Mouse (Mus musculus) spleen, adult 2 months (tissue): ENCODE results near the gene Col20a1. TPM values are rescaled to one million over a fixed set of nuclear protein-coding genes. Genes with fewer than 3 reads are reported as not detected.

Experiments
- DNase-seq, 2 experiments: peaks; one replicate each; pipeline versions ENCODE4 v3.0.0 to v3.0.0-alpha.2; 2012 to 2021; ENCODE audit warnings: low spot score in 2 of 2, low read depth in 1 of 2
- H3K27ac ChIP-seq: fragments of 200-500 bp; 2 replicates; pipeline ENCODE4 v1.5.1; 2012; ENCODE audit warnings: low read length, inconsistent platforms; ENCODE audit not compliant: insufficient read depth
- H3K27me3 ChIP-seq: fragments of 200-500 bp; 2 replicates; pipeline ENCODE4 v1.6.1; 2012; ENCODE audit warnings: mild to moderate bottlenecking, moderate library complexity, low read length, inconsistent platforms; ENCODE audit not compliant: control insufficient read depth, insufficient read depth
- H3K36me3 ChIP-seq: fragments of 200-500 bp; 2 replicates; pipeline ENCODE4 v1.6.1; 2012; ENCODE audit warnings: mild to moderate bottlenecking, low read length, inconsistent platforms; ENCODE audit not compliant: control insufficient read depth, insufficient read depth
- H3K4me1 ChIP-seq: fragments of 200-500 bp; 2 replicates; pipeline ENCODE4 v1.6.1; 2011; ENCODE audit warnings: inconsistent platforms; ENCODE audit not compliant: control insufficient read depth, insufficient read depth, insufficient read length
- H3K4me3 ChIP-seq: fragments of 200-500 bp; 2 replicates; pipeline ENCODE4 v1.5.1; 2011; ENCODE audit warnings: mild to moderate bottlenecking, inconsistent platforms; ENCODE audit not compliant: insufficient read depth, insufficient read length; ENCODE audit errors: extremely low read depth
- CTCF ChIP-seq: fragments of 200-500 bp; IDR thresholded peaks from 2 replicates; pipeline ENCODE4 v1.5.1; 2011; ENCODE audit warnings: mild to moderate bottlenecking, inconsistent platforms; ENCODE audit not compliant: insufficient read depth, insufficient read length, insufficient replicate concordance; ENCODE audit errors: extremely low read depth
- POLR2A ChIP-seq: fragments of 200-500 bp; IDR thresholded peaks from 2 replicates; pipeline ENCODE4 v1.6.1; 2011; ENCODE audit warnings: low read depth, low read length, inconsistent platforms
- WGBS: fragments of 180-500 bp; shearing (Covaris S2); methylation state at CpG from one replicate; pipeline ENCODE4 v1.1.7; 2018; 5-methylcytosine and 5-hydroxymethylcytosine counted together
- polyA plus RNA-seq: library from polyadenylated mRNA; depleted of rRNA; stranded (reverse); fragments of >200 nt; gene quantifications from 2 replicates; pipeline ENCODE4 v1.2.3, GENCODE M21; 2012; rRNA removed

Col20a1 gene
- polyA plus RNA-seq, 1 experiment = 1.9 TPM

DNA sequence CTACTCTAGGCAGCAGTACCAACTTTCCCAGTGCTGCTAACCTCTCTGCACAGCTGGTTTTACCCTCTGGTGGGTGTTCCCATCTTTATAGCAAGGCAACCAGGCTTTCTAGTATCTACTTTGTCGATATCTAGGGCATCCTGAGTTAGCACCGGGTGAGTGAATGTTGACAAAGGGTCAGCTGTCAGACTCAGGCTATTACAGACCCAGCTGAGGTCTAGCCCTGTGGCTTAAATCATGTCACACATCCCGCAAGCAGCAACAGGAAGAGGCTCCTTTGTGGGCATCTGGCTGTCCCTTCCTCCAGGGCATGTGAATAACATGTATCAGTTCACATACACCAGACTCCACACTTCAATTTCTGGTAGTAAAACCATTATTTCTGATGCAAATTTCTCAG is 71.9 kb downstream of the Col20a1 start:
- no peak for TF ChIP-seq CTCF
- TF ChIP-seq POLR2A = no peak
- Histone ChIP-seq H3K27ac (no peak overlapping the region), H3K36me3 (no peaks in the 10 kb centered on the region), H3K27me3 (no peaks in the 10 kb centered on the region), H3K4me1 (no peaks in the 10 kb centered on the region), H3K4me3 (no peak overlapping the region)
- WGBS = 39% methylated on average over 3 of the region's 3 CpGs
- DNase-seq = no peak

DNA sequence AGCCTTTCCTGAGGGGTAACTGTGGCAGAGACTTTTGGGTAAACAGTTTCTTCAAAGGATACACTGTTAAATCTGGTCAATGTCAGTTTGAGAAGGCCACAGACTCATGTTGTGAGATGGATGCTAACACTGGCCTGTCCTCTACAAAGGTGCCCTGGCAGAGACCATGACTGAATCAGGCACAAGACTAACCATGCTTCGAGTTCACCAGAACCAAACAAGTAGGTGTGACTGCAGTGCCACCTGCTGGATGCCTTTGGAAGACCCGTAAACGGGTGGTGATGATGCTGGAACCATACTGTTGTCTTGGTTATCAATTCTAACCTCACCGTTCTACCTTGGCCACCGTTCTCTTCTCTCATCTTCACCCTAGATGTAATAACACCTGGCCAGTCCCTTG is 73.8 kb downstream of the Col20a1 start:
- 17% methylated on average over 5 of the region's 5 CpGs for WGBS
- no peak for TF ChIP-seq POLR2A
- peak; percentile 60; the same call in 1 of the 2 replicates for TF ChIP-seq CTCF
- no peaks in the 10 kb centered on the region for H3K4me1 ChIP-seq
- no peak overlapping the region for H3K27ac ChIP-seq
- H3K27me3 ChIP-seq = no peaks in the 10 kb centered on the region
- H3K4me3 ChIP-seq = no peak overlapping the region
- peak in 1 of 2 experiments; percentile 50 for DNase-seq
- no peaks in the 10 kb centered on the region for H3K36me3 ChIP-seq

DNA sequence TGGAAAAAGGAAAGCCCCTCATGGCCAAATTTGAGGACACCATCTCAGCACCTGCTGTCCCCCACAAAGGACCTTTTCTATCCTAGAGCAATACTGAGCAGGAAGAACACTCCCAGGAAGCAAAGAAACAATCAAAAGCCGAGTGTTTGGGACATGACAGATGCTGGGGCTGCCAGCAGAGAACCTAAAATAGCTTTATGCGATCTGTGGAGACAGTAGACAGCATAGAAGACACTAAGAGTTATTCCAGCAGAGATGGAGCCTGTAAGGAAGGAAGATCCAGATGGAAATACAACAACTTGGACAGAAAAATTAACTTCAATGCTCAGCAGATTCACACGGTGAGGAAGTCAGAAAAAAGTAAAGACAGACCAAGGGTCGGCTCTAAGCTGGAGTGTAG is 79.5 kb downstream of the Col20a1 start:
- TF ChIP-seq POLR2A = no peak
- TF ChIP-seq CTCF = no peak
- 36% methylated on average over 4 of the region's 4 CpGs for WGBS
- Histone ChIP-seq H3K27ac (no peak overlapping the region), H3K36me3 (no peaks in the 10 kb centered on the region), H3K4me3 (no peak overlapping the region), H3K4me1 (no peaks in the 10 kb centered on the region), H3K27me3 (no peaks in the 10 kb centered on the region)
- DNase-seq = no peak

Other genes starting within 250 kb of the Col20a1 start
- not detected in 2 replicates for gene Bhlhe23, start 209.6 kb upstream of the Col20a1 start, polyA plus RNA-seq
- 23.5 and 29.3 TPM in 2 replicates for gene Ythdf1, start 65.6 kb upstream of the Col20a1 start, polyA plus RNA-seq
- gene Birc7, start 57.5 kb upstream of the Col20a1 start, polyA plus RNA-seq = not detected in 2 replicates
- gene Nkain4, start 31.8 kb upstream of the Col20a1 start, polyA plus RNA-seq = 3.0 and 4.7 TPM in 2 replicates
- 33.9 and 34.8 TPM in 2 replicates for gene Arfgap1, start 19.3 kb upstream of the Col20a1 start, polyA plus RNA-seq
- gene Chrna4, start 57.0 kb downstream of the Col20a1 start, polyA plus RNA-seq = not detected in 2 replicates
- not detected in 2 replicates for gene Kcnq2, start 148.8 kb downstream of the Col20a1 start, polyA plus RNA-seq
- gene Eef1a2, start 170.5 kb downstream of the Col20a1 start, polyA plus RNA-seq = 0.05 TPM in 1 of 2 replicates, not detected in the other
- gene Ppdpf, start 200.7 kb downstream of the Col20a1 start, polyA plus RNA-seq = 135 and 192 TPM in 2 replicates
- 0.13 and 0.15 TPM in 2 replicates for gene Ptk6, start 216.3 kb downstream of the Col20a1 start, polyA plus RNA-seq
- gene Srms, start 226.7 kb downstream of the Col20a1 start, polyA plus RNA-seq = 1.4 and 1.9 TPM in 2 replicates
- 1.1 and 1.3 TPM in 2 replicates for gene Fndc11, start 233.5 kb downstream of the Col20a1 start, polyA plus RNA-seq